Mouse (Mus musculus) adrenal gland, adult (tissue): ENCODE measurements at regions not wholly inside any gene's neighbourhood (a gene's known extent, or its start where the extent isn't known, plus 50 kb on each side); places are given as distances from the start of the nearest gene placed in this dataset.

Experiments used
- DNase-seq, 2 experiments: peaks; one replicate each; pipeline ENCODE4 v3.0.0; 2022 to 2023; ENCODE audit warnings: low spot score in 1 of 2; ENCODE audit not compliant: inconsistent age in 2 of 2

GRCm38 (mm10) chr4:29604322-29604721, 791.4 kb downstream of the Epha7 start:
- no peak for DNase-seq

GRCm38 (mm10) chr4:29617910-29618309, 805.0 kb downstream of the Epha7 start:
- no peak for DNase-seq

DNA sequence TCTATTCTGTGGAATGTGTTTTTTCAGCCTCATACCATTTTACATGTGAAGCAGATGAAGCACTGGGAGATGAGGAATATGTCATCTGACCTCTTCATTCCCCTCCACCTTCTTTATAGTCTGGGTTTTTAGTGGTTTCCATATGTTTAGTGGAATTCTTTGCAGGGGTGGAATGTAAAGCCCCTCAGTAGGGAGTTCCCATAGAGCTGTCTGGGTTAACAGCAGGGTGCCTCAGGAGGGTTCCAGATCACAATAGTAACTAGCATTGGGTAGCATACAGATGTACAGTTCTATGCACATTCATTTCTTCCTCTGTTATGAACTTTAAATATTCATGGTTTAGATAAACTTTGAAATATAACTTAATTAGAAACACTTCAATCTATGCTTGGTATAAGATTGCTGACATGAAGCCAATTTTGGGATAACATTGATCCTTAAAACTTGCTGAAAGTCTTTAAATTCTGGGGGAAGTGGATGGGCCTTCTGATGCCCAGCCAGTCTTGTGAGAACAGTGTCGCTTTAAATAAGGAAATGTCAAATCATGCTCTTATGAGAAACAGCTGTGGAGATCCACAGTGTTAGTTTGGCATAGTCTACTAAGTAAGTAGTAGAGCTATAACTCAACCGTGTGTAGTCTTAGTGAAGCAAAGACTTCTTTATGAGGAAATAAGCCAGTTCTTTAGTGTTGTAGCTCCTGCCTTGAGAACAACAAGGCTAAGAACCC, 832.1 kb downstream of the Epha7 start:
- DNase-seq: no peak

DNA sequence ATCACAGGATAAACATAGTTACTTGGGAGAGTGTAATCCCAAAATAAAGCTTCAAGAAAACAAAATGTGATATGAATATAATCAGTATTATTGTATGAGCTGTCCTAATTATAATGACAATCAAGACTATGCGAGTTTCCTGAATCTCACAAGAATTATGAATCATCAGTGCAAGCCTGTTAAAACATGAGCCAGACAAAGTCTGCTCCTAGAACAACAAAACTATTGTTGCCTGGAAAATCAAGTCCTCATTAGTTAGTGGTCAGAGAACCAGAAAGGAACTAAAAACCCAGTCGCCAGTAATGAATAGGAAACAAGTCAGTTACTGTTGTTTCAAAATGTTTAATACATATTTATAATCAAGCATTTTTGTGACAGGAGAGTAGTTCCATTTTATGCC, 841.0 kb downstream of the Epha7 start:
- DNase-seq: no peak

DNA sequence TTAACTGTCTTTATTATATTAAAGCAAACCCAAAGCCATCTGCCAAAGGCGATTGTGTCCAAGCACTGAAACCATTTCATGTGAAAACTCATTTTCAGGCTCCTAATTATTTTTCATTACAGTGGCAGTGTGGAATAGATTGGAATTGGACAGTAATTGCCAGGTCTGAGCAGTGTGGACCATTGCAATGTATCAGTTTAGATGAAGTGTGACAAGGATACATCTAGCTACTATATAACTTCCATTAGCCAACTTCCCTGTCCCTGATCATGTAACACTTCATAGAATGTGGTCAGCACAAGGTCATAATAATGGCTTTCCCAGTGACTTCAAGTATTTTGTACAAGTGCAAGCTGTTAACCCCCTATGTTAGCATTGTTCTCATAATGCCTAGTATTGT, 842.7 kb downstream of the Epha7 start:
- no peak for DNase-seq

GRCm38 (mm10) chr4:29661140-29662108, 848.5 kb downstream of the Epha7 start:
- peak in 1 of 2 experiments; percentile 21 for DNase-seq

GRCm38 (mm10) chr4:29665561-29665960, 852.6 kb downstream of the Epha7 start:
- no peak for DNase-seq

DNA sequence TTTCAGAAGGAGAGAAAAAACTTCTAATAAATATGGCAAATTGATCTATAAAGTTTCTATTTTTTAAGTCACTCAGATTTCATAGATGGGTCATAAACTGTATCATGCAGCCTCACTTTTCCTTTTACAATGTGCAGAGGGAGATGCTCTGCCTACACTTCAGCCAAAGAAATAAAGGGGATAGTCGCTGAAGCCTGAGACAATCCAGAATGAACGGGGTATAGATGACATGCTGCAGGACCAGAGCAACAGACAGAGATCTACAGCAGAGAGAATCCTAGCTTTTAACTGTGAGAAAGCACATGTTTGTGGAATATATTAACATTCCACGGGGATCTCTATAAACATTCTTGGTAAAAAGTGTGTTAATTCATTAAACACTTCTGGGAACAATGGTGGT, 881.2 kb downstream of the Epha7 start:
- DNase-seq: no peak

GRCm38 (mm10) chr4:29732513-29732912, 919.6 kb downstream of the Epha7 start:
- DNase-seq: no peak

DNA sequence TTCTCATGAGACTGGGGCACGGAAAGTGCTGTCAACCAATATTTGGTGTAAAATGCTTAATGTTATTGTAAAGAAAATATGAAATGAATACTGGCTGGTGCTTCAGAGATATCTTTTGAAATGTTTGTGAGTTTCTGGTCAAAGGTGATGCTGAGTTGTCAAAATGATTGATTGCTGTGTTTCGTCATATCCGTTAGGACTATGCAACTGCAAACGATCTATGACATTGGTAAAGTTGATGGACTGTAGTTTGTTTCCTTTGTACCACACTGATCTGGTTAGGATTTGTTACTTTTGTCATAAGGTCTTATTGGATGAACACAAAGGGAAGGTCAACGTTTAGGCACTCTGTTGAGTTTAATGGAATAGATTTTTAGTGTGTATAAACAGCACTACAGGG, 929.1 kb downstream of the Epha7 start:
- no peak for DNase-seq

DNA sequence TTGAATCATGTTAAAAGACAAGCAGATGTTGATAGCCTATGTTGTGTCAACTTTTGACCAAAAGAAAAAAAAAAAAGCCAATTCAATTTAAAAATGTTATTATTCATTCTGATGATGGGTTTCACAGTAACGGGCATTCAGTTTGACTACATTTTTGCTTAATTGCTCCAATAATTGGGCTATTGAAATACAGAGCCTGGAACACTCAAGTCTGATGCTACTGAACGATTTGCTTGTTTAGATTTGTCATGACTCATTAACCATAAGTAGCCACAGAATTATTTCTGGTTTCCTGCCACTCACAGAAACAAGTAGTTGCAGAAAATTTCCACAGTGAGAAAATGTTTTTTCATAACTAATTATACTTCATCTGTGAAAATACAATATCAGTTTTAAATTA, 929.8 kb downstream of the Epha7 start:
- no peak for DNase-seq
